Mouse (Mus musculus): ENCODE data around the gene Cactin.

GRCm38 (mm10) chr10:81299585-81300351 lies 21.1 kb upstream of the Cactin start:
- TF ChIP-seq POLR2A (IDR thresholded peaks at IDR 0.05; ENCODE audit: low read depth, low read length) (no peak), CTCF (IDR thresholded peaks at IDR 0.05; ENCODE audit: extremely low read depth, insufficient read length, insufficient replicate concordance, low read depth, low read length) (no peak)
